Mouse (Mus musculus) intestine, embryonic 15.5 days (tissue): Measurements from ENCODE around the gene Klhl10. TPM values are rescaled to one million over a fixed set of nuclear protein-coding genes. Genes with fewer than 3 reads are reported as not detected.
A peak's percentile ranks its signal among the peaks of the same experiment; 100 is the strongest.

Experiments
- ATAC-seq: fragments of 200-750 bp; cut with Nextera tagmentation; 2 replicates; pipeline ENCODE4 v1.8.0; 2017; ENCODE audit warnings: moderate TSS enrichment, moderate library complexity
- H3K27ac ChIP-seq: fragments of 300-500 bp; sonication (generic); 2 replicates; pipeline ENCODE4 v1.5.1; 2015; ENCODE audit warnings: mild to moderate bottlenecking, inconsistent platforms
- H3K27me3 ChIP-seq: fragments of 300-500 bp; sonication (generic); replicated peaks from 2 replicates; pipeline ENCODE4 v1.6.1; 2015; ENCODE audit warnings: inconsistent platforms
- H3K36me3 ChIP-seq: fragments of 300-500 bp; sonication (generic); 2 replicates; pipeline ENCODE4 v1.6.1; 2015; ENCODE audit warnings: inconsistent platforms
- H3K4me1 ChIP-seq: fragments of 300-500 bp; sonication (generic); replicated peaks from 2 replicates; pipeline ENCODE4 v1.6.1; 2015; ENCODE audit warnings: inconsistent platforms
- H3K4me2 ChIP-seq: fragments of 300-500 bp; sonication (generic); replicated peaks from 2 replicates; pipeline ENCODE4 v1.6.1; 2015; ENCODE audit warnings: mild to moderate bottlenecking, inconsistent platforms
- H3K4me3 ChIP-seq: fragments of 300-500 bp; sonication (generic); replicated peaks from 2 replicates; pipeline ENCODE4 v1.5.1; 2015; ENCODE audit warnings: inconsistent platforms
- H3K9ac ChIP-seq: fragments of 300-500 bp; sonication (generic); 2 replicates; pipeline ENCODE4 v1.6.1; 2015; ENCODE audit warnings: inconsistent platforms
- H3K9me3 ChIP-seq: fragments of 300-500 bp; sonication (generic); 2 replicates; pipeline ENCODE4 v1.6.1; 2016; ENCODE audit warnings: inconsistent platforms
- WGBS: fragments of 180-500 bp; shearing (Covaris S2); methylation state at CpG from one replicate; pipeline ENCODE4 v1.1.7; 2015; 5-methylcytosine and 5-hydroxymethylcytosine counted together
- polyA plus RNA-seq: library from polyadenylated mRNA; unstranded; fragments of >200 nt; fragmentation: Nextera tagmentation; extraction: Ambion mirVana; gene quantifications from 2 replicates; pipeline ENCODE4 v1.2.1, GENCODE M21; 2015

Klhl10 gene
- polyA plus RNA-seq, 1 experiment from 2014 or later: 0.35 TPM

DNA sequence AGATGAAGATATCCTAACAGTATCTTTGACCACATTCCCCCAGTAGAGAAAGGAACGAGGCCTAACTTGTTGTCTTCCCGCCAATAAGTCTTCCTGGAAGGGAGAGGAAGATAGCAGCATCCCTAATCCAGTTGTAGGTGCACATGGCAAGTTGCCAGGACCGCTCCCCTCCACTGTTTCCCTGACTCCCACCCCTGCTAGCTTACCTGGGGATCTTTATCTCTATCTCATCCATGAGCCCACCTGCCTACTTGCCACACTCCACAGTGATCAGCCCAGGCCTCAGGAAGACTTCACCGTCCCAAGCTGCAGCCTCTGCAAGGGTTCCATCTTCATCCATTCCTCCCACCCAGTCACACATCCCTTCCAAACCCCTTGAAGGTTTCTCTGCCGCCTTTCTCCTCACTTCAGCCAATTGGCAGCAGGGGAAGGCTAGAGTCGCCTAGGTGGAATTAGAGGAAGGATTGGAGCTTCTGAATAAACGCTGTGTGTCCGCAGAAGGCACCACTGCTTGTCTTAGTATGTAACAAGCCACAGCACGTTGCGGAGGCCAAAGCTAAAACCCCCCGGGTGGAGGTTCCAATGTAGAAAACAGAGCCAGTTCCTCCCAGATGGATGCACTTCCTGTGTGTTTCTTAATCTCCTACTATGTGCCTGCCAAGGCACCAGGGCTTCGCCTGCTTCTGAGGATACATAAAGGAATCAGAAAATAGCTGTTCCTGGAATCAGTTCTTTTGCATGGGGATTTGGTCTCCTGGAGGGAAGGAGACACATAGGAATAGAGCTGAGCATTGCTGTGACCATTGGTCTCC lies 41.8 kb upstream of the Klhl10 start:
- Histone ChIP-seq H3K9ac (no peak overlapping the region), H3K27ac (no peak overlapping the region), H3K9me3 (no peaks in the 10 kb centered on the region), H3K36me3 (no peaks in the 10 kb centered on the region), H3K4me3 (no peak overlapping the region), H3K4me2 (no peak overlapping the region), H3K27me3 (no peaks in the 10 kb centered on the region), H3K4me1 (peaks cover 64% of the 10 kb centered on the region)
- no peak for ATAC-seq
- 79% methylated on average over 12 of the region's 12 CpGs for whole genome bisulfite sequencing

- WGBS: 58% methylated on average over 6 of the region's 6 CpGs
- Histone ChIP-seq H3K36me3 (no peaks in the 10 kb centered on the region), H3K4me2 (no peak overlapping the region), H3K27me3 (no peaks in the 10 kb centered on the region), H3K27ac (peak overlapping the region; percentile 42; the same call in 1 of the 2 replicates), H3K4me3 (no peak overlapping the region), H3K9me3 (no peaks in the 10 kb centered on the region), H3K9ac (no peak overlapping the region), H3K4me1 (peaks cover 55% of the 10 kb centered on the region)
- no peak for ATAC-seq
These were observed 40.9 kb upstream of the Klhl10 start for GRCm38 (mm10) chr11:100400842-100401241.

GRCm38 (mm10) chr11:100402240-100402639 lies 39.5 kb upstream of the Klhl10 start:
- WGBS: 38% methylated on average over 6 of the region's 6 CpGs
- H3K27ac ChIP-seq: peak overlapping the region; percentile 71
- peaks cover 44% of the 10 kb centered on the region for H3K4me1 ChIP-seq
- H3K9me3 ChIP-seq: no peaks in the 10 kb centered on the region
- H3K4me2 ChIP-seq: no peak overlapping the region
- H3K36me3 ChIP-seq: no peaks in the 10 kb centered on the region
- no peak overlapping the region for H3K4me3 ChIP-seq
- no peak for ATAC-seq
- H3K9ac ChIP-seq: no peak overlapping the region
- H3K27me3 ChIP-seq: no peaks in the 10 kb centered on the region

- H3K9ac ChIP-seq: no peak overlapping the region
- 56% methylated on average over 2 of the region's 2 CpGs for WGBS
- ATAC-seq: peak; percentile 50
These were observed 39.0 kb upstream of the Klhl10 start for GRCm38 (mm10) chr11:100402682-100403081.

DNA sequence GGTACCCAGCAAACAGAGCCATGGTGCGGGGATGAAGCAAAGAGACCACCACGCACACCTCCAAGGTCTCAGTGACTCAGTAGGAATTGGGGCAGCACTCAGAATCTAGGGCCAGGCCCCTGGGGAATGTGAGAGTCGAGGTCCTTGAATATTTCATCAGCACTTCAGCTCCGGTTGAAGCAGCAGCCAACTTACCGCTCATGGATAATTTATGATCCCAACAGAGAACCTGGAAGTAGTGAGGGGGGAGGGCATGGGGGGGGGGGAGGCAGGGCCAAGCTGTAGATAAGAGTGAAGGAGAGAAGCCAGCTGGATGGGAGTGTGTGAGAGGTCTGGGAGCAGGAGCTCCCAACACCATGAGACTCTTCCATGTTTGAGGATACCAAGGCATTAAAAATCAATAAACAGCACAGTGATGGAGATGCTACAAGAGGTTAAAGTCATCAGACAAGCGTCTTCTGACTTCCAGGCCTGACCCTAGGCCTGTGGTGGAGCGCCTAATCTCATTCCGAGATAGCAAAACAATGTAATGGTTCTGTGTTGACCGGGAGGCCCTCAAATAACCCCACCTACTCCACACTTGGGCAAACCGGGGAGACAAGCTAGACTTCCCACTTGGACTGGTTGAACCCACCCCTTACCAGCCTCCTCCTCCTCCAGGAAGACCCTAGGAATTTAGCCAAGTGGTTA lies 38.1 kb upstream of the Klhl10 start:
- H3K27me3 ChIP-seq: no peaks in the 10 kb centered on the region
- no peaks in the 10 kb centered on the region for H3K36me3 ChIP-seq
- H3K27ac ChIP-seq: peak overlapping the region; percentile 71
- WGBS: 29% methylated on average over 10 of the region's 10 CpGs
- no peak overlapping the region for H3K4me3 ChIP-seq
- H3K9me3 ChIP-seq: no peaks in the 10 kb centered on the region
- H3K4me1 ChIP-seq: peaks cover 37% of the 10 kb centered on the region
- ATAC-seq: peak; percentile 36; the same call in 1 of the 2 replicates
- H3K4me2 ChIP-seq: no peak overlapping the region
- H3K9ac ChIP-seq: no peak overlapping the region

More at GRCm38 (mm10) chr11:100402682-100403081, 39.0 kb upstream of the Klhl10 start:
- H3K4me2 ChIP-seq: no peak overlapping the region
- H3K9me3 ChIP-seq: no peaks in the 10 kb centered on the region
- H3K27ac ChIP-seq: peak overlapping the region; percentile 71
- no peak overlapping the region for H3K4me3 ChIP-seq
- no peaks in the 10 kb centered on the region for H3K36me3 ChIP-seq
- peaks cover 44% of the 10 kb centered on the region for H3K4me1 ChIP-seq
- H3K27me3 ChIP-seq: no peaks in the 10 kb centered on the region

GRCm38 (mm10) chr11:100404456-100405074 lies 37.2 kb upstream of the Klhl10 start:
- Histone ChIP-seq H3K4me3 (no peak overlapping the region), H3K4me2 (no peak overlapping the region), H3K4me1 (peaks cover 34% of the 10 kb centered on the region), H3K9me3 (no peaks in the 10 kb centered on the region), H3K9ac (no peak overlapping the region), H3K36me3 (no peaks in the 10 kb centered on the region), H3K27me3 (no peaks in the 10 kb centered on the region), H3K27ac (no peak overlapping the region)
- no peak for ATAC-seq
- 89% methylated on average over 3 of the region's 3 CpGs for WGBS

- WGBS: 77% methylated on average over 8 of the region's 8 CpGs
- Histone ChIP-seq H3K36me3 (0 out of 2 replicates have a peak, but pooled peaks cover 5% of the 10 kb centered on the region), H3K27ac (no peak overlapping the region), H3K9ac (no peak overlapping the region), H3K27me3 (no peaks in the 10 kb centered on the region), H3K9me3 (no peaks in the 10 kb centered on the region), H3K4me1 (peaks cover 30% of the 10 kb centered on the region), H3K4me3 (no peak overlapping the region), H3K4me2 (no peak overlapping the region)
- no peak for ATAC-seq
These were observed 35.4 kb upstream of the Klhl10 start for GRCm38 (mm10) chr11:100406273-100406672.

DNA sequence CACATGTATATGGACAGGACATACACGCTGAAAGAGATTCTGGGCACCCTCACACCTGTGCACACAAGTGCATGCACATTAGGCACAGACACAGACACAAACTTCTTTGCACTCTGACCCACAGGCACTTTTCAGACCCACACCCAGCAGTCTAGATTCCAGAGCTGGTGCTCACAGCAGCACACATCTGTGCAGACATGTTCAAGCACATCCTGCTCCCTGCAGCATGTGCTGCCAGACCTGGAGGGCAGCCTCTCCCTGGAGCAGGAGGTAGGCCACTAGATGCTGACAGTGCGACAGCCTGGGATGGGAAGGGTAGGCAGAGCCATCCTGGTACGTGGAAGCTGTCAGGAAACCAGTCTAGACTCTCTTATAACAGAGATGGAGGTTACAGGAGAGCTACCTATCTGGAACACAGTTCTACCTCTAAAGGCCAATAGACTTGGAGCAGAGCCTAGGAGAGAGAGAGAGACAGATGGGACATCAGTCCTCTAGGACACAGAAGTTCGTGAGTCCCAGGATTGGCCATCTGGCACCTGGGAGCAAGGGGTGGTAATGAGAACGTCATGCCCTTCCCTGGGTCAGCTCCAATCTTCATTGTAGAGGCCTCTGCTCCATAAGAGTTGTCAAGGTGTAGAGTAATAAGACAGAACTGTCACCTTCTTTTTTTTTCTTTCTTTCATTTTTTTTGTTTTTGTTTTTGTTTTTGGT lies 34.6 kb upstream of the Klhl10 start:
- Histone ChIP-seq H3K36me3 (0 out of 2 replicates have a peak, but pooled peaks cover 5% of the 10 kb centered on the region), H3K4me2 (no peak overlapping the region), H3K27ac (no peak overlapping the region), H3K27me3 (no peaks in the 10 kb centered on the region), H3K4me1 (peaks cover 31% of the 10 kb centered on the region), H3K9ac (no peak overlapping the region), H3K9me3 (no peaks in the 10 kb centered on the region), H3K4me3 (no peak overlapping the region)
- 88% methylated on average over 5 of the region's 5 CpGs for WGBS
- ATAC-seq: no peak

DNA sequence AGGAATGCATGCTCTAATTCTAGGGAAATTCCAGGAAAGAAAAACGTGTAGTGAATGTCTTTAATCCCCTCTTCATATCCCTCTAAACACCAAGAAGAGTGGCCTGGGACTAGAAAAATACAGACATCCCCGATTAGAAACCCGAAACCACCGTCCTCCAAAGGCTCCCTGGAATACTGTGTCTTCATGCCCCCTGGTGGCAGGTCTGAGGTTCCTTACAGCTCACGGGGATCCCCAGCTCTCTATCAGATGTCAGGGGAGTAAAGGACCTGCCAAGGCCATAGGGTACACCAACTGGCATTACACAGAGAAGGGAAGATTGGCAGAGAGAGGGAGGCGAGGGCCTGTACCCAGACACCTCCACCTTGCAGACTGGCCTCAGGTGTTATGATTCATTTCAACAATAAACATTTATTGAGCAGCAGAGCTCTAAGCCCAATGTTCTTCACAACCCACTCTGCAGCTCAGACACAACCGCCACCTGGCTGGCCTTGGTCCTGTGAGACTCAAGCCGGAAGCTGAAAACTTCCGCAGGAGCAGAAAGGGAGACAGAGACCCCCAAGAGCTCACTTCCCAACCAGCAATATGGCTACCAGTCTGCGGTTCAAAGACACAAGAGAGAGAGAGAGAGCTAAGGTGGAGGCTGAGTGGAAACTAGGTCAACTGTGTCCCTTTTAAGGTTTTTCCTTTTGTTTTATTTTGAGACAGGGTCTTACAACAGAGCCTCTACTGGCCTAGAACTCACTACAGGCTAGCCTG lies 33.5 kb upstream of the Klhl10 start:
- H3K9ac ChIP-seq: no peak overlapping the region
- no peak overlapping the region for H3K27ac ChIP-seq
- 37% methylated on average over 10 of the region's 10 CpGs for WGBS
- peaks cover 31% of the 10 kb centered on the region for H3K4me1 ChIP-seq
- no peak overlapping the region for H3K4me3 ChIP-seq
- no peaks in the 10 kb centered on the region for H3K27me3 ChIP-seq
- no peaks in the 10 kb centered on the region for H3K9me3 ChIP-seq
- H3K4me2 ChIP-seq: no peak overlapping the region
- H3K36me3 ChIP-seq: 0 out of 2 replicates have a peak, but pooled peaks cover 5% of the 10 kb centered on the region
- no peak for ATAC-seq

GRCm38 (mm10) chr11:100408835-100409462 lies 32.8 kb upstream of the Klhl10 start:
- H3K9ac ChIP-seq: no peak overlapping the region
- no peaks in the 10 kb centered on the region for H3K27me3 ChIP-seq
- ATAC-seq: no peak
- H3K9me3 ChIP-seq: no peaks in the 10 kb centered on the region
- H3K4me1 ChIP-seq: peaks cover 31% of the 10 kb centered on the region
- H3K27ac ChIP-seq: no peak overlapping the region
- 0 out of 2 replicates have a peak, but pooled peaks cover 5% of the 10 kb centered on the region for H3K36me3 ChIP-seq
- WGBS: 91% methylated on average over 12 of the region's 12 CpGs
- H3K4me2 ChIP-seq: no peak overlapping the region
- no peak overlapping the region for H3K4me3 ChIP-seq

GRCm38 (mm10) chr11:100409686-100410085 lies 32.0 kb upstream of the Klhl10 start:
- no peaks in the 10 kb centered on the region for H3K9me3 ChIP-seq
- H3K27me3 ChIP-seq: no peaks in the 10 kb centered on the region
- WGBS: 72% methylated on average over 3 of the region's 3 CpGs
- ATAC-seq: no peak
- H3K36me3 ChIP-seq: 0 out of 2 replicates have a peak, but pooled peaks cover 5% of the 10 kb centered on the region
- no peak overlapping the region for H3K9ac ChIP-seq
- no peak overlapping the region for H3K4me2 ChIP-seq
- H3K4me3 ChIP-seq: no peak overlapping the region
- H3K4me1 ChIP-seq: peaks cover 31% of the 10 kb centered on the region
- no peak overlapping the region for H3K27ac ChIP-seq
